Mouse (Mus musculus): ENCODE results near the gene Atxn7l1. TPM values are rescaled to one million over a fixed set of nuclear protein-coding genes. Genes with fewer than 3 reads are reported as not detected.

The Atxn7l1 gene
- polyA plus RNA-seq, 1 experiment from 2014 or later, result 14.6 TPM

GRCm38 (mm10) chr12:33128702-33129101 lies 18.8 kb upstream of the Atxn7l1 start:
- no peaks in the 10 kb centered on the region for H3K36me3 ChIP-seq (replicated peaks)
- H3K9me3 ChIP-seq, result no peaks in the 10 kb centered on the region
- no peaks in the 10 kb centered on the region for H3K27me3 ChIP-seq (replicated peaks; ENCODE audit: low read depth, poor library complexity, severe bottlenecking)
- no peak overlapping the region for H3K4me3 ChIP-seq
- no peak for DNase-seq (ENCODE audit: low spot score)
- no peak overlapping the region for H3K27ac ChIP-seq (replicated peaks)
- 52% methylated on average over 7 of the region's 7 CpGs for WGBS
- H3K4me1 ChIP-seq, result peaks cover 23% of the 10 kb centered on the region

DNA sequence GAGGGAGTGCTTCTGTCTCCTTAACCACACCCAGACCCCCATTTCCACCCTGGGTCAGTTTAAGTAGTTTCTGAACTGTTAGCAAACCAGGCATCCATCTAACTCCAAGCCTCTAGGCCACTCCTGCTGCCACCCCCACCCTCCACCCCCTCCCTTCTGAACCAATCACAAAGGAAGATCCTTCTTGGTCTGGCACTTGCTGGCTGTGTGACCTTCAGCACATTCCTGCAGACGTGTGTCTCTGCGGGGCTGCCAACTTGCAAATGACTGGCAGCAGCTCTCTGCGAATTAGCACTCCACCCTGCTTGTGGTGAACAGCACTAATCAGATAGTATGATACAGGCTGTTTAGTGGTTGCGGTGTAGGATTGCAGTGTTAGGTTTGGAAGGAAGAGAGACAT lies 18.1 kb upstream of the Atxn7l1 start:
- peak; percentile 19 for DNase-seq (ENCODE audit: low spot score)
- Histone ChIP-seq H3K4me3 (no peak overlapping the region), H3K4me1 (peaks cover 23% of the 10 kb centered on the region), H3K27ac (replicated peaks) (no peak overlapping the region), H3K9me3 (no peaks in the 10 kb centered on the region), H3K36me3 (replicated peaks) (no peaks in the 10 kb centered on the region), H3K27me3 (replicated peaks; ENCODE audit: low read depth, poor library complexity, severe bottlenecking) (no peaks in the 10 kb centered on the region)
- 21% methylated on average over 4 of the region's 4 CpGs for WGBS

DNA sequence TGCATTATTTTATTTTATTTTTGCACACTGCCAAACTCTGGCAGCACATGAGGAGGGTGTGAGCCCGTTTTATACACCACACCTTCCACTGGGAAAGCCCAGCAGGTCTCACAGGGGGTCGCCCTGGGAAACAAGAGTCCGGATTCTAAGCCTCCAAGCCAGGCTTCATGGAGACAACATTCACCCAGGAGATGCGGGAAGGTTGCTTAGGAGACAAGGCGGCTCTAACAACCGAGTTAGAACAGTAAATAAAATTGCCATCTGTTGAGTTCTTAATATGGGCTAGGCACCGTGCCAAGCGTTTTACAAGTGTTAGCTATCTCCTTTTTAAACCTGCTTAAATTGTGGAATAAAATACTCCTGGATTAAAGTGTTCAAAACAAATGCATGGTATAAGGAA lies 17.1 kb upstream of the Atxn7l1 start:
- peaks cover 23% of the 10 kb centered on the region for H3K4me1 ChIP-seq
- H3K36me3 ChIP-seq (replicated peaks), result no peaks in the 10 kb centered on the region
- no peak overlapping the region for H3K4me3 ChIP-seq
- H3K27me3 ChIP-seq (replicated peaks; ENCODE audit: low read depth, poor library complexity, severe bottlenecking), result no peaks in the 10 kb centered on the region
- H3K9me3 ChIP-seq, result no peaks in the 10 kb centered on the region
- no peak overlapping the region for H3K27ac ChIP-seq (replicated peaks)
- DNase-seq (ENCODE audit: low spot score), result no peak
- 54% methylated on average over 8 of the region's 8 CpGs for WGBS

- no peaks in the 10 kb centered on the region for H3K27me3 ChIP-seq (replicated peaks; ENCODE audit: low read depth, poor library complexity, severe bottlenecking)
- DNase-seq (ENCODE audit: low spot score), result no peak
- peaks cover 23% of the 10 kb centered on the region for H3K4me1 ChIP-seq
- H3K27ac ChIP-seq (replicated peaks), result peak overlapping the region; percentile 2; the same call in 1 of the 2 replicates
- 55% methylated on average over 7 of the region's 7 CpGs for WGBS
- no peak overlapping the region for H3K4me3 ChIP-seq
- H3K9me3 ChIP-seq, result no peaks in the 10 kb centered on the region
- no peaks in the 10 kb centered on the region for H3K36me3 ChIP-seq (replicated peaks)
Measured at GRCm38 (mm10) chr12:33131796-33132195, 15.7 kb upstream of the Atxn7l1 start.

DNA sequence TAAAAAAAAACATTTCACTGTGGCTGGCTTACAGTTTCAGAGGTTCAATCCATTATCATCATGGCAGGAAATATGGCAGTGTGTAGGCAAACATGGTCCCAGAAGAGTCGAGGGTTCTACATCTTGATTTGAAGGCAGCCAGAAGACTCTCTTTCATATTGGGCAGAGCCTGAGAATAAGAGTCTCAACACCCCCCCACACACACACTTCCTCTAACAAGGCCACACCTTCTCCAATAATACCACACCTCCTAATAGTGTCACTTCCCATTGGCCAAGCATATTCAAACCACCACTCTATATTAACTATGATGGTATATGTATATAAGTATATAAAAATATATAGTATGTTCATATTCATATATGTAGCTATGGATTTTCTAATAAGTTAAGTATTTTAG lies 9.6 kb upstream of the Atxn7l1 start:
- Histone ChIP-seq H3K9me3 (no peaks in the 10 kb centered on the region), H3K4me1 (peaks cover 5% of the 10 kb centered on the region; the same call in 1 of the 2 replicates), H3K27ac (replicated peaks) (no peak overlapping the region), H3K27me3 (replicated peaks; ENCODE audit: low read depth, poor library complexity, severe bottlenecking) (no peaks in the 10 kb centered on the region), H3K4me3 (no peak overlapping the region), H3K36me3 (replicated peaks) (no peaks in the 10 kb centered on the region)
- 86% methylated on average over 1 of the region's 1 CpGs for WGBS
- DNase-seq (ENCODE audit: low spot score), result no peak

DNA sequence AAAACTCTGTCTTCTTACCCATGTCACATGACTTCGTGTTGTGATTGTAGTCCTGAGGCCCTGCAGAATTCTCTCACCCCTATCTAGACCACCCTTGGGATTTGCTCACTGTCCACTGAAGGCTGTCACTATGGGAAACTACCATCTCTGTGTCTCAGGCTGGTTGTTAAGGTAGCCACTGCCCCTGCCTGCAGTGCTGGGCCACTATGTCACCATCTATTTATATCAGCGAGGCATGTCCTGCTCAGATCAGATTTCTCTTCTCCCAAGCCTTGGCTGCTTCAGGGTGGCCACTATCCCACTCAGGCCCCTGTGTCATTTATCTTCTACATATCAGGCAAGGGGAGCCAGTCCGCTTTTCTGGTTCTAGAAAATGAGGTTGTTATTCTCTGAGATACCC lies 8.4 kb upstream of the Atxn7l1 start:
- no peak for DNase-seq (ENCODE audit: low spot score)
- peaks cover 5% of the 10 kb centered on the region; the same call in 1 of the 2 replicates for H3K4me1 ChIP-seq
- H3K9me3 ChIP-seq, result no peaks in the 10 kb centered on the region
- no peak overlapping the region for H3K4me3 ChIP-seq
- H3K27me3 ChIP-seq (replicated peaks; ENCODE audit: low read depth, poor library complexity, severe bottlenecking), result no peaks in the 10 kb centered on the region
- WGBS, result 81% methylated on average over 3 of the region's 3 CpGs
- H3K36me3 ChIP-seq (replicated peaks), result no peaks in the 10 kb centered on the region
- H3K27ac ChIP-seq (replicated peaks), result no peak overlapping the region

DNA sequence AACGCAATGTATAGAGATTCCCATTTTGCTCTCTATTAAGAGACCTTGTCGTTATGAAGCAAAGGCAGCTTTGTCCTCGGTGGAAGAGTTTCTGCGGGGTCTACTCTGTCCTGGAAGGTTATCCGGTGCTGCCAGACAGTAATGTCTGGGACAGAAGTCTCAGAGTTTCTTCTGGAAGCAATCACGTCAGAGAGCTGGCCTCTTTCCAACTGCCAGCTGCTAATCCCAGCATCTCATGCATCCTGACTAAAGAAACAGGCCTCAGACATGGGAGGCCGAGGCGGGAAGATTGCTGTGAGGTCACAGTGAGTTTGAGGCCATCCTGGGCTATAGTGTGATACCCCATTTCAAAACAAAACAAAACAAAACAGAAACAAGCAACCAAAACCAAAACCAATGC lies 3.0 kb upstream of the Atxn7l1 start:
- Histone ChIP-seq H3K9me3 (no peaks in the 10 kb centered on the region), H3K4me3 (no peak overlapping the region), H3K4me1 (peaks cover 23% of the 10 kb centered on the region), H3K36me3 (replicated peaks) (no peaks in the 10 kb centered on the region), H3K27me3 (replicated peaks; ENCODE audit: low read depth, poor library complexity, severe bottlenecking) (peaks cover 28% of the 10 kb centered on the region), H3K27ac (replicated peaks) (no peak overlapping the region)
- WGBS, result 70% methylated on average over 8 of the region's 8 CpGs
- DNase-seq (ENCODE audit: low spot score), result no peak

DNA sequence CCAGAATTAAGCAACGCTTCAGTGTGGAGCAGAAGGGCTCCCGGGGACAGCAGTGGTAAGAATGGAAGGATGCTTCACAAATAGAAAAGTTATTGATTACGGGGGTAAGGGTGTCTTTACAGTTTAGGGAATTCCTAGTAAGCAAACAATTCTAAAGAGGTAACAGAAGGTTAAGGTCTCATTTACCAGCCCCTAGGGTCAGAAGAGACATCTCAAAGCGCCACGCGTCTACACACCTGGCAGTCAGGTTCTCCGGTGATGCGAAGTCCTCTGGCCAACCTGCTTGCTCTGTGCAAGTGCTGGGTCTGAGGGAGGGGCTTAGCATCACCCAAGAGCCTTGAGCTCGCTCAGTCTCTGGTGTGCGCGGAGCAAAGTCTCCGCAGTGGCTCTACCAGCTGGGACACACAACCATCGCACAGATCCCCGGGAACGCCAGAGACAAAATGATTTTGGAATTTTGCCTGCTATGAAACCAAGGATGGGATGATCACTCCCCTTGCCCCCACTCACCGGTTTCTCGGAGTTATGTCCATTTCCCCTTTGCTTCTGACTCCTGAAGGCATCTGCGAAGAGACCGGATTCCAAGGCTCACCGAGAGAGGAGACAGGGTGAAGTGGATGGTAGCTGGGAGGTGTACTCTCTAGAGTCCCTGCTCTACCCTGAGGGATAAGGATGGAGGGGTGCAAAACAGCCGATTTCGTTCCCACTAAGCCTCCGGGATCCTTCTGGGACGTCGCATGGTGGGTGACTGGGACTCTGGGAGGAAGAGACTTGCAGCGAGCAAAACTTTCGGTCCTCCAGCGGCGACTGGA lies 665 bp upstream of the Atxn7l1 start:
- H3K9me3 ChIP-seq, result no peaks in the 10 kb centered on the region
- H3K36me3 ChIP-seq (replicated peaks), result 0 out of 2 replicates have a peak, but pooled peaks cover 6% of the 10 kb centered on the region
- H3K27me3 ChIP-seq (replicated peaks; ENCODE audit: low read depth, poor library complexity, severe bottlenecking), result peaks cover 28% of the 10 kb centered on the region
- H3K4me1 ChIP-seq, result peaks cover 23% of the 10 kb centered on the region
- DNase-seq (ENCODE audit: low spot score), result peak; percentile 59
- peak overlapping the region; percentile 75 for H3K4me3 ChIP-seq
- 6% methylated on average over 29 of the region's 29 CpGs for WGBS
- H3K27ac ChIP-seq (replicated peaks), result peak overlapping the region; percentile 88

GRCm38 (mm10) chr12:33149544-33150190 lies 2.2 kb downstream of the Atxn7l1 start:
- peaks cover 23% of the 10 kb centered on the region for H3K4me1 ChIP-seq
- WGBS, result 93% methylated on average over 16 of the region's 16 CpGs
- H3K9me3 ChIP-seq, result no peaks in the 10 kb centered on the region
- H3K27me3 ChIP-seq (replicated peaks; ENCODE audit: low read depth, poor library complexity, severe bottlenecking), result peaks cover 23% of the 10 kb centered on the region
- no peak overlapping the region for H3K4me3 ChIP-seq
- DNase-seq (ENCODE audit: low spot score), result no peak
- peaks cover 13% of the 10 kb centered on the region; the same call in 1 of the 2 replicates for H3K36me3 ChIP-seq (replicated peaks)
- no peak overlapping the region for H3K27ac ChIP-seq (replicated peaks)

- Histone ChIP-seq H3K9me3 (no peaks in the 10 kb centered on the region), H3K4me1 (peaks cover 16% of the 10 kb centered on the region), H3K27me3 (replicated peaks; ENCODE audit: low read depth, poor library complexity, severe bottlenecking) (no peaks in the 10 kb centered on the region), H3K4me3 (no peak overlapping the region), H3K27ac (replicated peaks) (no peak overlapping the region), H3K36me3 (replicated peaks) (peaks cover 22% of the 10 kb centered on the region)
- 82% methylated on average over 7 of the region's 7 CpGs for WGBS
- no peak for DNase-seq (ENCODE audit: low spot score)
Measured at GRCm38 (mm10) chr12:33153131-33153530, 5.6 kb downstream of the Atxn7l1 start.

DNA sequence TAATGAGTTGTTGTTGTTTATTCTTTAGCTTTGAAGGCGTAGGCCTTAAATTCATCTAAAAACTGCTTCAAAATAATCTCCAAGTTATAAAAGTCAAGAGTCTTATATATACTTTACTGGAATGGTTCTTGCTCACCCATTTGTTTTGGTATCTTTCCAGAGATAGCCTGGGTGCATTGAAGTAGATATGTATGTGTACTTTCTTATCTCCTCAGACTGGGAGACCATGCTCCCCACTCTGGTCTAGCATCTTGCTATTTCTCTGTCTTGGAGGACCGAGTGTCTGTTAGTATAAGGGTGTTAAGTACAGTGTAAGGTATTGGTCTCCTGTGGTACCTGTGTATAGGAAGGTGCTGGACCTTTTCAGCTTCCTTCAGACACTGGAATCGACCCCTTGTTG lies 6.4 kb downstream of the Atxn7l1 start:
- 89% methylated on average over 3 of the region's 3 CpGs for WGBS
- peaks cover 9% of the 10 kb centered on the region for H3K4me1 ChIP-seq

GRCm38 (mm10) chr12:33154732-33155131 lies 7.2 kb downstream of the Atxn7l1 start:
- Histone ChIP-seq H3K36me3 (replicated peaks) (peaks cover 33% of the 10 kb centered on the region), H3K27ac (replicated peaks) (no peak overlapping the region), H3K27me3 (replicated peaks; ENCODE audit: low read depth, poor library complexity, severe bottlenecking) (no peaks in the 10 kb centered on the region), H3K9me3 (no peaks in the 10 kb centered on the region), H3K4me1 (0 out of 2 replicates have a peak, but pooled peaks cover 3% of the 10 kb centered on the region), H3K4me3 (no peak overlapping the region)
- WGBS, result 95% methylated on average over 3 of the region's 3 CpGs
- no peak for DNase-seq (ENCODE audit: low spot score)

More for the DNA sequence above, 6.4 kb downstream of the Atxn7l1 start:
- no peaks in the 10 kb centered on the region for H3K9me3 ChIP-seq
- no peak overlapping the region for H3K4me3 ChIP-seq
- H3K27ac ChIP-seq (replicated peaks), result no peak overlapping the region
- DNase-seq (ENCODE audit: low spot score), result no peak
- H3K36me3 ChIP-seq (replicated peaks), result peaks cover 27% of the 10 kb centered on the region
- no peaks in the 10 kb centered on the region for H3K27me3 ChIP-seq (replicated peaks; ENCODE audit: low read depth, poor library complexity, severe bottlenecking)

Data from embryonic facial prominence, embryonic 10.5 days (tissue).